Mouse (Mus musculus) heart, embryonic 13.5 days (tissue): ENCODE results near the gene Ccdc13. TPM values are rescaled to one million over a fixed set of nuclear protein-coding genes. Genes with fewer than 3 reads are reported as not detected.

Experiments
- ATAC-seq: fragments of 200-750 bp; cut with Nextera tagmentation; 2 replicates; pipeline ENCODE4 v1.8.0; 2017; ENCODE audit warnings: moderate TSS enrichment; ENCODE audit not compliant: insufficient number of reproducible peaks, low FRiP score, low TSS enrichment; ENCODE audit errors: extremely low read depth
- H3K27ac ChIP-seq: fragments of 300-500 bp; sonication (generic); replicated peaks from 2 replicates; pipeline ENCODE4 v1.5.1; 2015; ENCODE audit warnings: moderate library complexity, mild to moderate bottlenecking, inconsistent platforms
- H3K27me3 ChIP-seq: fragments of 300-500 bp; sonication (generic); replicated peaks from 2 replicates; pipeline ENCODE4 v1.6.1; 2015; ENCODE audit warnings: mild to moderate bottlenecking, inconsistent platforms
- H3K36me3 ChIP-seq: fragments of 300-500 bp; sonication (generic); 2 replicates; pipeline ENCODE4 v1.6.1; 2015; ENCODE audit warnings: mild to moderate bottlenecking, inconsistent platforms
- H3K4me1 ChIP-seq: fragments of 300-500 bp; sonication (generic); 2 replicates; pipeline ENCODE4 v1.6.1; 2015; ENCODE audit warnings: inconsistent platforms
- H3K4me2 ChIP-seq: fragments of 300-500 bp; sonication (generic); 2 replicates; pipeline ENCODE4 v1.6.1; 2015; ENCODE audit warnings: inconsistent platforms, mild to moderate bottlenecking, moderate library complexity
- H3K4me3 ChIP-seq: fragments of 300-500 bp; sonication (generic); 2 replicates; pipeline ENCODE4 v1.5.1; 2015; ENCODE audit warnings: moderate library complexity, mild to moderate bottlenecking, inconsistent platforms
- H3K9ac ChIP-seq: fragments of 300-500 bp; sonication (generic); 2 replicates; pipeline ENCODE4 v1.6.1; 2015; ENCODE audit warnings: inconsistent platforms, mild to moderate bottlenecking, moderate library complexity
- H3K9me3 ChIP-seq: fragments of 300-500 bp; sonication (generic); 2 replicates; pipeline ENCODE4 v1.6.1; 2016; ENCODE audit warnings: inconsistent platforms
- WGBS: fragments of 180-500 bp; shearing (Covaris S2); methylation state at CpG from one replicate; pipeline ENCODE4 v1.1.7; 2015; ENCODE audit warnings: mixed read lengths; 5-methylcytosine and 5-hydroxymethylcytosine counted together
- polyA plus RNA-seq: library from polyadenylated mRNA; unstranded; fragments of >200 nt; fragmentation: Nextera tagmentation; extraction: Ambion mirVana; gene quantifications from 2 replicates; pipeline ENCODE4 v1.2.1, GENCODE M21; 2015

The Ccdc13 gene
- polyA plus RNA-seq, 1 experiment from 2014 or later: not detected

DNA sequence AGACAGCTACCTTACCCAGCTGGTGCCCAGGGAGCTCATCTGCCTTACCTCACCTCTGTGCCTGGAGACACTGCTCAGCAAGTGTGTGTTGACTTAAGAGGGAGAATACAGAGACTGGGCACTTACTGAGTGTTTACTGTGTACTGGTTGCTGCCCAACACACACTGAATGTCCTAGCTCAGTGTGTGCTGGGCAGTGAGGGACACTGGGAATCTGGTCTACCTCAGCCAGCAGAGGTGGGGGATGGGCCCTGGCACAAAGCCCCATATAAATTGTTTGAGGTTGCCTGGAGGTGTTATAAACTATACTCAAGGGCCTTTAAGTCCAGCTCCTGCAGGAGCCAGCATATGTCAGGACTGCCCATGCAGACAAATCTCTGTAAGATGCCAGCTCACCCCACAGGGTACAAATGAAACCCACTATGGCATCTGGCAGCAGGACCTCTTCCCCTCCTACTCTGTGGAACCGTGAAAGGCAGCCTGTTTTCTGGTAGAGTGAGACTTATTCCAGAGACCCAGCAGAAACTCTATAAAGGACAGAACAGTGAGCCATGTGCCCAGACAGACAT, 44.2 kb downstream of the Ccdc13 start:
- H3K9ac ChIP-seq: no peak overlapping the region; the same call in 1 of the 2 replicates
- H3K9me3 ChIP-seq: no peaks in the 10 kb centered on the region
- peaks cover 33% of the 10 kb centered on the region for H3K27me3 ChIP-seq
- H3K4me1 ChIP-seq: peaks cover 59% of the 10 kb centered on the region
- H3K4me2 ChIP-seq: no peak overlapping the region
- ATAC-seq: no peak
- no peak overlapping the region for H3K27ac ChIP-seq
- H3K4me3 ChIP-seq: no peak overlapping the region
- 66% methylated on average over 1 of the region's 1 CpGs for WGBS
- H3K36me3 ChIP-seq: no peaks in the 10 kb centered on the region

DNA sequence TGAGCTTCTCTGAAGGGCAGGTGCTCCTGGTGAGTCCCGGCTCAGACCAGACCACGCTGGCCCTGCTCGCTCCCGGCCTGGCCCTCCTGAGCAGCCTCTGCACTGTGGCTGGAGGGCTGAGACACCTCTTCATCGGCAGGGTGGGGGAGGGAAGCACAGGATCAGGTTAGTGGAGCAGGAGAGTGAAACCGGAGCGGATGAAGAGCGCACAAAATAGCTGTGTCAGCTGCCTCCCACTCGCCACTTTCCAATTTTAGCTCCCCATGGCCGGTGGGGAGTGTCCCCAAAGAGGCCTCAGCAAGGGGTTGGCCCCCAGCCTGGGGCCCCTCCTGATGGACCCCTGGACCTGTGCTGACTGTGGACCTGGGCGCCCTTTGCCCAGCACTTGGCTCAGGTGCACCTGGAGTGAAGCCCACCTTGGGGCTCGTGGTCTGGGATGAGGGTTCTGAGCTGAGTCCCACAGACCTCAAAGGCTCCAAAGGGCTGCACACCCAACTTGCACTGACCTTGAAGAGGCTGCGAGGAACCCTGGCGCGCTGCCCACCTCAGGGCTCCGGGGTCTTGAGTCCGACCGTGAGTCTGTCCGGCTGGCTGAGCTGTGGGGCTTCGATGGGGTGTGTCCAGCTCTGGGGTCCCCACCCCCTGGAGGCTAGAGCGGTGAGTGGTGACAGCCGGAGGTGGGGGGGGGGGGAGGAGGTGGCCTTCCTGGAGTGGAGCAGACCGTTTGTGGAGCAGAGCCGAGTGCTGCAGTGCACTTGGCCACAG, 47.3 kb downstream of the Ccdc13 start, which contains the start of gene Hhatl:
Gene Hhatl, minus strand, starts transcription at position 751 of the 765 bp plus-strand sequence.
- peak within 1 kb of the TSS; percentile 66 for H3K9ac ChIP-seq
- H3K36me3 ChIP-seq: no peaks in the 10 kb centered on the region
- H3K27me3 ChIP-seq: peaks cover 37% of the 10 kb centered on the region
- H3K4me1 ChIP-seq: peaks cover 50% of the 10 kb centered on the region
- no peaks in the 10 kb centered on the region for H3K9me3 ChIP-seq
- peak within 1 kb of the TSS; percentile 45 for H3K4me3 ChIP-seq
- peak within 1 kb of the TSS; percentile 66 for H3K4me2 ChIP-seq
- WGBS: 29% methylated on average over 22 of the region's 24 CpGs
- peak within 1 kb of the TSS; percentile 87 for H3K27ac ChIP-seq
- peak; percentile 43; the same call in 1 of the 2 replicates for ATAC-seq

DNA sequence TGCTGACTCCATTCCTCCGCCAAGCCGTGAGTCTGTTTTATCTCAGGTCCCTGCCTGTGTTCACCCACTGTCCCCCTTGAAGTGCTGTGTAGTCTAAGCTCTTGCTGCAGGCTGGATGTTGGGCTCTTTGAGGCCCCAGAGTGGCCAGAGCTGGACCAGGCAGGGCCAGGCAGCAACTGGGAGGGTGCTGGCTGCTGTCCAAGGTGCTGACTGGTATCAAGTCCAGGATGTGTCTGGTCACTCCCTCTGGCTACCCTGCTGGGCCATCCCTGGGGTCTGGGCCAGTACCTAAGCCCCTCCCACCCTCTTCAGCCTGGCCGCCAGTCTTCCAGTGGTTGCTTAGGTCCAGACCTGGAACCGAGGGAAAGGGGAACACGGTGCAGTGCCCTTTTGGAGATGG, 48.1 kb downstream of the Ccdc13 start:
- no peaks in the 10 kb centered on the region for H3K36me3 ChIP-seq
- 13% methylated on average over 5 of the region's 5 CpGs for WGBS
- H3K9ac ChIP-seq: no peak overlapping the region
- no peak; the same call in 1 of the 2 replicates for ATAC-seq
- peak overlapping the region; percentile 45 for H3K4me3 ChIP-seq
- H3K27ac ChIP-seq: peak overlapping the region; percentile 87
- peaks cover 36% of the 10 kb centered on the region for H3K27me3 ChIP-seq
- peak overlapping the region; percentile 66 for H3K4me2 ChIP-seq
- H3K4me1 ChIP-seq: peaks cover 50% of the 10 kb centered on the region
- no peaks in the 10 kb centered on the region for H3K9me3 ChIP-seq

DNA sequence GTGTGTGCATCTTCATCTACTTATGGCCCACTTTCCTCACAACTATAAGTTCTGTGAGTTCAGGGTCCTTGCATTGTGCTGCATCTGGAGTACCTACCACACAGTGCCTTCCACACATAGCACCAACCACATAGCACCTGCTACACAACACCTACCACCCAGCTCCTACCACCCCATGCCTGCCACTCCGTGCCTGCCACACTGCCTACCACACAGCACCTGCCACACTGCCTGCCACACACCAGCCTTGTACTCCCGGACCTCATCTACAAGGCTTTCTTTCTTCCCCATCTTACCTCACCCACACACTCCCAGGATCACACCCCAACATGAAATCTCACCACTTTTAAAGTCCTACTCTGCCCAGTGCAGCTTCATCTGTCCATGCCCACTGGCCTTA, 52.9 kb downstream of the Ccdc13 start:
- Histone ChIP-seq H3K9ac (no peak overlapping the region), H3K27ac (no peak overlapping the region), H3K4me2 (no peak overlapping the region), H3K27me3 (peaks cover 37% of the 10 kb centered on the region), H3K4me3 (no peak overlapping the region), H3K9me3 (no peaks in the 10 kb centered on the region), H3K4me1 (peaks cover 14% of the 10 kb centered on the region), H3K36me3 (no peaks in the 10 kb centered on the region)
- ATAC-seq: no peak
- 63% methylated on average over 2 of the region's 2 CpGs for WGBS

DNA sequence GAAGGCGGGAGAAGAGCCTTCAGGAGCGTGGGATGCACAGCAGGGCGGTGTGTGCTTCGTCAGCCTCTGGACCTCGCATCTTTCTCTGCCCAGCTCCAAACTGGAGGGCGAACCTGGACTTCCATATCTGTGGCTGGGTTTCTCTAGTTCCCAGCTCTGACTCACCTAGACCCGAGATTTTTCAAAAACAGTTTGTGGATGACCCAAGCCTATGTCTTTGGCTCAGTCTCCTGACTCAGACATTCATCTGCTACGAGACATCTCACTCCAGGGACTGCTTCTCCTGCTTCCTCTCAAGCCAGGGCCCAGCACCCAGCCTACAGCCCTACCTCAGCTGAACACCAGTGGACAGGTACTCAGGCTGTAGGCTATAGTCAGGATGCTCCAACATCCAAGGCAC, 54.0 kb downstream of the Ccdc13 start:
- no peak for ATAC-seq
- peaks cover 45% of the 10 kb centered on the region for H3K27me3 ChIP-seq

DNA sequence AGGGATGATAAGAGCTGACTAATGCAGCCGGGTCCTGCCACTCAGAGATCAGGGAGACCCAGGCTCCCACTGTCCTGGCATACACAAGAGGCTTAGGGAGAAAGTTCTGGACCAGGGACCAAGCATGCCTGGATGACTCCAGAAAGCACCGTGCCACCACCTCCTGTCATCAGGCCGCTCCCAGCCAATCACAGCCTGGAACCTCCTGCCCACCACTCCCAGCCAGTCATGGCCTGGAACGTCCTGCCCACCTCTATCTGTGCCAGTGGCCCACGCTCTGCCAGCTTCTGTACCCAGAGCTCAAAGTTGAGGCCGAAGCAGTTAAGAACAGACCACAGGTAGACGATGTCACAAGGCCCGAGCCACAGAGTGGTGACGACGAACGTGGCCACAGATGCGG, 54.5 kb downstream of the Ccdc13 start:
- no peak for ATAC-seq
- 77% methylated on average over 12 of the region's 12 CpGs for WGBS

More for the DNA sequence above, 54.0 kb downstream of the Ccdc13 start:
- Histone ChIP-seq H3K9me3 (no peaks in the 10 kb centered on the region), H3K4me1 (peaks cover 3% of the 10 kb centered on the region; the same call in 1 of the 2 replicates), H3K36me3 (no peaks in the 10 kb centered on the region), H3K9ac (no peak overlapping the region), H3K4me2 (no peak overlapping the region), H3K27ac (no peak overlapping the region), H3K4me3 (no peak overlapping the region)
- WGBS: 73% methylated on average over 8 of the region's 8 CpGs

DNA sequence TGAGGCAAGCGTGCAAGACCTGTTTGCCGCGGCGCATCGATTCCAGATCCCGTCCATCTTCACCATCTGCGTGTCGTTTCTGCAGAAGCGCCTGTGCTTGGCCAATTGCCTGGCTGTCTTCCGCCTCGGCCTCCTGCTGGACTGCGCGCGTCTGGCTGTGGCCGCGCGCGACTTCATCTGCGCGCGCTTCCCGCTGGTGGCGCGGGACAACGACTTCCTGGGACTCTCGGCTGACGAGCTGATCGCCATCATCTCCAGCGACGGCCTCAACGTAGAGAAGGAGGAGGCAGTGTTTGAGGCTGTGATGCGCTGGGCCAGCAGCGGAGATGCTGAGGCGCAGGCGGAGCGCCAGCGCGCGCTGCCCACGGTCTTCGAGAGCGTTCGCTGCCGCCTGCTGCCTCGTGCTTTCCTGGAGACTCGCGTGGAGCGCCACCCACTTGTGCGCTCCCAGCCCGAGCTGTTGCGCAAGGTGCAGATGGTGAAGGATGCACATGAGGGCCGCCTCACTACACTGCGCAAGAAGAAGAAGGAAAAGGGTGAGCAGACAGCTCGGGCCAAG, 61.1 kb downstream of the Ccdc13 start:
- Histone ChIP-seq H3K4me1 (peaks cover 29% of the 10 kb centered on the region), H3K4me3 (peak overlapping the region; percentile 47), H3K9me3 (no peaks in the 10 kb centered on the region), H3K9ac (peak overlapping the region; percentile 56), H3K27ac (no peak overlapping the region), H3K4me2 (peak overlapping the region; percentile 75), H3K36me3 (no peaks in the 10 kb centered on the region), H3K27me3 (peaks cover 67% of the 10 kb centered on the region)
- ATAC-seq: no peak
- 14% methylated on average over 54 of the region's 54 CpGs for WGBS

More for the DNA sequence above, 54.5 kb downstream of the Ccdc13 start:
- Histone ChIP-seq H3K36me3 (no peaks in the 10 kb centered on the region), H3K27me3 (peaks cover 47% of the 10 kb centered on the region), H3K9ac (no peak overlapping the region), H3K27ac (no peak overlapping the region), H3K4me2 (no peak overlapping the region), H3K4me3 (no peak overlapping the region), H3K9me3 (no peaks in the 10 kb centered on the region), H3K4me1 (0 out of 2 replicates have a peak, but pooled peaks cover 2% of the 10 kb centered on the region)

DNA sequence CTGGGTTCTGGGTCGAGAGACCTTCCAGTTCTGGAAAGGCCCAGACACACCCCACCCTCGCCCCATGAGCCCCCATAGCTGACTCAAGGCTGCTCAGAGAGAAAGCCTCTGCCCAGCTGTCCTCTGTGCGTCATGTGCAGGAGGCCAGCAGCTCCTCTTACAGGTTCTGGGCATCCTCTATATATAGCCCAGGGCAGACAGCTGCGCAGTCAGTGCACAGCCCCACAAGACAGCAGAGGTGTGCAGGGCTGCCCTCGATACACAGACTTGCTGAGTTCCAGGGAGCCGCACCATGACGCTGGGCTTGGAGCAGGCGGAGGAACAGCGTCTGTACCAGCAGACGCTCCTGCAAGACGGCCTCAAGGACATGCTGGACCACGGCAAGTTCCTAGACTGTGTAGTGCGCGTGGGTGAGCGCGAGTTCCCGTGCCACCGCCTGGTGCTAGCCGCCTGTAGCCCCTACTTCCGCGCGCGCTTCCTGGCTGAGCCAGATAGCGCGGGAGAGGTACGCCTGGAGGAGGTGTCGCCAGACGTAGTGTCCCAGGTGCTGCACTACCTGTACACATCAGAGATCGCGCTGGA, 61.7 kb downstream of the Ccdc13 start, which contains the start of gene Klhl40:
Gene Klhl40, plus strand, starts transcription at position 124 of the 582 bp plus-strand sequence.
- Histone ChIP-seq H3K36me3 (no peaks in the 10 kb centered on the region), H3K9me3 (no peaks in the 10 kb centered on the region), H3K4me1 (peaks cover 29% of the 10 kb centered on the region), H3K9ac (peak within 1 kb of the TSS; percentile 56), H3K27me3 (peaks cover 64% of the 10 kb centered on the region), H3K27ac (peak within 1 kb of the TSS; percentile 10; the same call in 1 of the 2 replicates), H3K4me2 (peak within 1 kb of the TSS; percentile 75), H3K4me3 (peak within 1 kb of the TSS; percentile 47)
- 13% methylated on average over 30 of the region's 30 CpGs for WGBS
- ATAC-seq: peak; percentile 34; the same call in 1 of the 2 replicates

DNA sequence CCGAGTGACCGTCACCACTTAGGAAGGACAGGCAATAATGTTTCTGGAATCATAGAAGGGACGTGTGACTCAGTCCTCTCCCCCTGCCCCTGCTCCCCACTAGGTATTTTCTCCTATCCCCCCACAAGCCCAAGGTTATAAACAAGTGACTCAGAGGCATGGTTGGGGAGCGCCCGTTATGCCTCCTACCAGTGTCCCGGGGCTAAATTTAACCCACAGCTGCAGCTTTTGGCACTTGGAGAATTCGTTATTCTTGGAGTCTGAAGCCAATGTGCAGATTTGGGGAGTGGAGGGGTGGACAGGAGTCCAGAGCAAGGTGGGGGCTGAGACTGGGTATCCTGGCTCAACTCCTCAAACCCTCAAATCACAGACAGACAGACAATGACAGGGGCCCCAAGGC, 62.8 kb downstream of the Ccdc13 start:
- H3K27me3 ChIP-seq: peaks cover 61% of the 10 kb centered on the region
- WGBS: 52% methylated on average over 7 of the region's 7 CpGs
- H3K4me1 ChIP-seq: peaks cover 29% of the 10 kb centered on the region
- no peak for ATAC-seq
- no peaks in the 10 kb centered on the region for H3K9me3 ChIP-seq
- H3K9ac ChIP-seq: 0 out of 2 replicates have a peak overlapping the region, but pooled peaks have one; percentile 10
- peak overlapping the region; percentile 31 for H3K4me2 ChIP-seq
- H3K4me3 ChIP-seq: no peak overlapping the region
- H3K27ac ChIP-seq: peak overlapping the region; percentile 10; the same call in 1 of the 2 replicates
- H3K36me3 ChIP-seq: no peaks in the 10 kb centered on the region

DNA sequence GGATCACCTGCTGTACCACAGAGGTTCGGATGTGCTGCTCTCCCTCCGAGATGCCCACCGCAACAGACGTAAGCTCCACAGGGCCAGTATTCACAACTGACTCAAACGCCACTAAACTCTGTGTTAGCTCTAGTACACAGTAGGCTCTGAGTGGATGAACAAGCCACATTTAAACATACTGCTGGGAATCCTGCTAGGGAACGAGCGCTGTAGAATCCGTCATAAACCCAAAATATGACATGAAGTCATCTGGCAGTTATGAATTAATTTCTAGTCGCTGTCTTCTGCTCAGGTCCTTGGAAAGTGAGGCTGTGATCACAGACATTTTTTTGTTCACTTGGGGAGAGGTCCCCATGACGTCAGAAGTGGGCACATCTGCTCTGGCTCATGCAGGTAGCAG, 63.3 kb downstream of the Ccdc13 start:
- Histone ChIP-seq H3K27ac (no peak overlapping the region), H3K4me3 (no peak overlapping the region), H3K4me2 (no peak overlapping the region), H3K4me1 (peaks cover 29% of the 10 kb centered on the region), H3K27me3 (peaks cover 57% of the 10 kb centered on the region), H3K36me3 (no peaks in the 10 kb centered on the region), H3K9ac (0 out of 2 replicates have a peak overlapping the region, but pooled peaks have one; percentile 10), H3K9me3 (no peaks in the 10 kb centered on the region)
- WGBS: 67% methylated on average over 10 of the region's 10 CpGs
- no peak for ATAC-seq

DNA sequence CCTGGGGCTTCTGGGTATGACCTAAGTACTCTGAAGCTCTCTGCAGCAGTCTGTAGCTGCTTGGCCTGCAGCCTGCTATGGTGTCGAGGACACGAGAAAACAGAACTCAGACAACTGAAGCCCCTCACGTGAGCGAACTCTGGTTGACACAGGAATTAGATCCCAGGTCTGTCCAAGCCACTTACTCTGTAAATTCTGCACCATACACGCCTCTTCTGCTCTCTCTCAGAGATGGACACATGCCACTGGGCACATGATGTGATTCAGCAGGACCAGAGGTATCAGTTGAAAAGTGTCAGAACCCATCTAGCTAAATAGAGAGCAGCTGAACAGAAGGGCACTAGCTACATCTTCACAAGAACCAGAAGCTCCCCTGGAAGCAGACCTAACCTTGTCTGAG, 66.8 kb downstream of the Ccdc13 start:
- H3K27me3 ChIP-seq: peaks cover 22% of the 10 kb centered on the region
- no peaks in the 10 kb centered on the region for H3K9me3 ChIP-seq
- no peak overlapping the region for H3K4me2 ChIP-seq
- WGBS: 54% methylated on average over 5 of the region's 5 CpGs
- H3K4me1 ChIP-seq: peaks cover 18% of the 10 kb centered on the region
- no peak overlapping the region for H3K27ac ChIP-seq
- H3K9ac ChIP-seq: no peak overlapping the region
- H3K4me3 ChIP-seq: no peak overlapping the region
- peaks cover 18% of the 10 kb centered on the region for H3K36me3 ChIP-seq
- no peak for ATAC-seq
